Mouse (Mus musculus): ENCODE measurements around the gene Hspb2.
A peak's percentile ranks its signal among the peaks of the same experiment; 100 is the strongest.

GRCm38 (mm10) chr9:50709108-50709507 is 43.0 kb downstream of the Hspb2 start:
- TF ChIP-seq POLR2A (IDR thresholded peaks at IDR 0.05; ENCODE audit: insufficient read depth, low read depth, low read length) (no peak), CTCF (IDR thresholded peaks at IDR 0.05; ENCODE audit: insufficient read depth, low read depth, low read length) (0 out of 2 replicates have a peak, but pooled peaks have one; percentile 10)

Measured in olfactory bulb, adult 2 months (tissue).